In the genomic region with DNA sequence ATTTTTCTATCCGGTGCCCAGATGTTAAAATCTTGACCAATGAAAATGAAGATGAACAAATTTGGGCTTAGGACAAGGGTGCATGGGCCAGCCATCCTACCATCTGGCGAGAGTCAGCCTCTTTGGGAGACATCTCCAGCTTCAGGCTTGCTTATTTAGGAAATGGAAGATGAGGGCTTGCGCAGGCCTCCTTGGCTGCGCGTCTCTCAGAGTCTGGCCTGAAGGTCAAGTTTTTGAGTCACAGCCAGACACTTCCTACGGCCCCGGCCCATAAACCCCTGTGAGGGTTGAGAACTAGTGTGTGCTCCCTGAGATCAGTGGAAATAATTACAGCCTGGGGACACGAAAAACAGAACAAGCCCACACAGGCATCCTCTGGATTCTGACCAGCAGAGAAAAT, we compare ENCODE assay signal across 15 mouse cellular contexts.
DNase-seq lines count a peak whose midpoint lies in the region; ATAC-seq and TF ChIP-seq lines count a peak whose summit lies in the region.
"Had no signal": no experiment of that assay in that cellular context is flagged by ENCODE, and none has a peak within 500 bp of the region (broad histone marks: within the 10 kb centered on the region; RNA-seq: fewer than 3 reads in every experiment).

No protein-coding gene starts in this region.

- ATAC-seq in hindbrain, embryonic 12.5 days (ENCODE audit: low FRiP score), result no peak
- no peak for ATAC-seq in heart, embryonic 13.5 days (ENCODE audit: extremely low read depth, insufficient number of reproducible peaks, low FRiP score, low TSS enrichment)
- ATAC-seq in kidney, postnatal 0 days (replicated peaks; ENCODE audit: low FRiP score, low read depth), result no peak
- no peak for ATAC-seq in forebrain, embryonic 16.5 days
- ATAC-seq: hindbrain, postnatal 0 days; liver, postnatal 0 days; midbrain, embryonic 13.5 days had no signal

- no peak overlapping the region for H3K4me3 ChIP-seq in hindbrain, embryonic 10.5 days
- no peak overlapping the region for H3K4me3 ChIP-seq in hindbrain, embryonic 12.5 days
- no peak overlapping the region for H3K4me3 ChIP-seq in embryonic facial prominence, embryonic 10.5 days
- no peak overlapping the region for H3K4me3 ChIP-seq in heart, embryonic 13.5 days
- H3K4me3 ChIP-seq in kidney, postnatal 0 days (replicated peaks; ENCODE audit: low read depth, low read length), result no peak overlapping the region
- H3K4me3 ChIP-seq in forebrain, embryonic 16.5 days (replicated peaks; ENCODE audit: low read length), result no peak overlapping the region
- H3K4me3 ChIP-seq: midbrain, embryonic 13.5 days; neural tube, embryonic 13.5 days had no signal

- H3K36me3 ChIP-seq in hindbrain, embryonic 10.5 days, result no peaks in the 10 kb centered on the region
- no peaks in the 10 kb centered on the region for H3K36me3 ChIP-seq in hindbrain, embryonic 12.5 days
- no peaks in the 10 kb centered on the region for H3K36me3 ChIP-seq in embryonic facial prominence, embryonic 10.5 days (replicated peaks)
- H3K36me3 ChIP-seq in heart, embryonic 13.5 days, result no peaks in the 10 kb centered on the region
- H3K36me3 ChIP-seq in kidney, postnatal 0 days (ENCODE audit: insufficient read depth, low read length), result no peaks in the 10 kb centered on the region
- no peaks in the 10 kb centered on the region for H3K36me3 ChIP-seq in forebrain, embryonic 16.5 days (ENCODE audit: control insufficient read depth, insufficient read depth)
- H3K36me3 ChIP-seq: midbrain, embryonic 13.5 days; neural tube, embryonic 13.5 days had no signal

- peaks cover 61% of the 10 kb centered on the region for H3K4me1 ChIP-seq in hindbrain, embryonic 10.5 days (replicated peaks)
- peaks cover 44% of the 10 kb centered on the region for H3K4me1 ChIP-seq in hindbrain, embryonic 12.5 days
- H3K4me1 ChIP-seq in embryonic facial prominence, embryonic 10.5 days, result peaks cover 58% of the 10 kb centered on the region
- H3K4me1 ChIP-seq in heart, embryonic 13.5 days, result peaks cover 39% of the 10 kb centered on the region
- H3K4me1 ChIP-seq in kidney, postnatal 0 days (replicated peaks; ENCODE audit: insufficient read depth, low read length), result peaks cover 29% of the 10 kb centered on the region
- peaks cover 29% of the 10 kb centered on the region for H3K4me1 ChIP-seq in forebrain, embryonic 16.5 days (replicated peaks; ENCODE audit: control insufficient read depth, insufficient read depth, low read length)

- peak overlapping the region; percentile 84; the same call in 1 of the 2 replicates for H3K27ac ChIP-seq in hindbrain, embryonic 10.5 days
- no peak overlapping the region for H3K27ac ChIP-seq in hindbrain, embryonic 12.5 days
- H3K27ac ChIP-seq in embryonic facial prominence, embryonic 10.5 days (replicated peaks), result peak overlapping the region; percentile 35; the same call in 1 of the 2 replicates
- peak overlapping the region; percentile 36 for H3K27ac ChIP-seq in heart, embryonic 13.5 days (replicated peaks)
- peak overlapping the region; percentile 44; the same call in 1 of the 2 replicates for H3K27ac ChIP-seq in kidney, postnatal 0 days
- no peak overlapping the region for H3K27ac ChIP-seq in forebrain, embryonic 16.5 days (ENCODE audit: low read length)
- H3K27ac ChIP-seq: hindbrain, postnatal 0 days; midbrain, embryonic 13.5 days; neural tube, embryonic 13.5 days had no signal

- 71% methylated on average over 8 of the region's 8 CpGs for WGBS in hindbrain, embryonic 10.5 days
- WGBS in hindbrain, embryonic 12.5 days, result 69% methylated on average over 8 of the region's 8 CpGs
- 60% methylated on average over 8 of the region's 8 CpGs for WGBS in embryonic facial prominence, embryonic 10.5 days
- WGBS in heart, embryonic 13.5 days, result 62% methylated on average over 8 of the region's 8 CpGs
- WGBS in kidney, postnatal 0 days, result 39% methylated on average over 8 of the region's 8 CpGs
- 86% methylated on average over 8 of the region's 8 CpGs for WGBS in forebrain, embryonic 16.5 days

- peaks cover 7% of the 10 kb centered on the region; the same call in 1 of the 2 replicates for H3K9me3 ChIP-seq in hindbrain, embryonic 10.5 days
- no peaks in the 10 kb centered on the region for H3K9me3 ChIP-seq in hindbrain, embryonic 12.5 days (replicated peaks)
- 0 out of 2 replicates have a peak, but pooled peaks cover 5% of the 10 kb centered on the region for H3K9me3 ChIP-seq in embryonic facial prominence, embryonic 10.5 days
- 0 out of 2 replicates have a peak, but pooled peaks cover 4% of the 10 kb centered on the region for H3K9me3 ChIP-seq in heart, embryonic 13.5 days
- no peaks in the 10 kb centered on the region for H3K9me3 ChIP-seq in kidney, postnatal 0 days (replicated peaks; ENCODE audit: low read length)
- H3K9me3 ChIP-seq in forebrain, embryonic 16.5 days (ENCODE audit: control insufficient read depth, low read length), result no peaks in the 10 kb centered on the region
- H3K9me3 ChIP-seq: neural tube, embryonic 13.5 days had no signal

- H3K9ac ChIP-seq in hindbrain, embryonic 12.5 days, result no peak overlapping the region
- H3K9ac ChIP-seq in heart, embryonic 13.5 days, result no peak overlapping the region
- no peak overlapping the region for H3K9ac ChIP-seq in kidney, postnatal 0 days (ENCODE audit: low read depth, low read length)
- no peak overlapping the region for H3K9ac ChIP-seq in forebrain, embryonic 16.5 days (replicated peaks; ENCODE audit: low read depth, low read length)
- H3K9ac ChIP-seq: liver, postnatal 0 days; midbrain, embryonic 13.5 days had no signal

- no peak overlapping the region for H3K4me2 ChIP-seq in hindbrain, embryonic 12.5 days (replicated peaks)
- H3K4me2 ChIP-seq in heart, embryonic 13.5 days, result no peak overlapping the region
- no peak overlapping the region for H3K4me2 ChIP-seq in kidney, postnatal 0 days (ENCODE audit: low read length)
- no peak overlapping the region for H3K4me2 ChIP-seq in forebrain, embryonic 16.5 days (ENCODE audit: low read length)
- H3K4me2 ChIP-seq: midbrain, embryonic 13.5 days; neural tube, embryonic 13.5 days had no signal

- DNase-seq in hindbrain, embryonic 10.5 days (ENCODE audit: low spot score), result no peak
- no peak for DNase-seq in embryonic facial prominence, embryonic 10.5 days (ENCODE audit: low spot score)
- peak; percentile 53 for DNase-seq in kidney, postnatal 0 days (ENCODE audit: low spot score)
- no peak for DNase-seq in frontal cortex, adult 2 months (ENCODE audit: extremely low spot score in 1 of 2, low spot score in 1 of 2)
- DNase-seq: adrenal gland, adult 8-10 months; liver, postnatal 0 days; thymus, postnatal 36 days had no signal

- H3K27me3 ChIP-seq in hindbrain, embryonic 10.5 days (ENCODE audit: insufficient read depth, poor library complexity, severe bottlenecking), result peaks cover 4% of the 10 kb centered on the region; the same call in 1 of the 2 replicates
- no peaks in the 10 kb centered on the region for H3K27me3 ChIP-seq in hindbrain, embryonic 12.5 days
- H3K27me3 ChIP-seq in embryonic facial prominence, embryonic 10.5 days (replicated peaks; ENCODE audit: low read depth, poor library complexity, severe bottlenecking), result no peaks in the 10 kb centered on the region
- H3K27me3 ChIP-seq in heart, embryonic 13.5 days (replicated peaks), result no peaks in the 10 kb centered on the region
- no peaks in the 10 kb centered on the region for H3K27me3 ChIP-seq in kidney, postnatal 0 days (ENCODE audit: insufficient read depth, low read length)
- H3K27me3 ChIP-seq in forebrain, embryonic 16.5 days (replicated peaks; ENCODE audit: control insufficient read depth, insufficient read depth, low read length), result no peaks in the 10 kb centered on the region
- H3K27me3 ChIP-seq: CH12.LX; neural tube, embryonic 13.5 days; Patski had no signal

- TF ChIP-seq CTCF in kidney, postnatal 0 days (IDR thresholded peaks at IDR 0.05; ENCODE audit: low read depth), result 0 out of 2 replicates have a peak, but pooled peaks have one; percentile 2

Comparison
In these comparisons a context has a peak if more than half of its experiments do, and no peak if none do; other contexts are left out.
1. H3K27ac ChIP-seq: peak in hindbrain, embryonic 10.5 days (single experiment), embryonic facial prominence, embryonic 10.5 days (single experiment), heart, embryonic 13.5 days (single experiment) and kidney, postnatal 0 days (single experiment); none in hindbrain, embryonic 12.5 days (single experiment) and forebrain, embryonic 16.5 days (single experiment).